Mouse (Mus musculus): ENCODE data around the gene Tex9. TPM values are rescaled to one million over a fixed set of nuclear protein-coding genes. Genes with fewer than 3 reads are reported as not detected.

Tex9 gene
- polyA plus RNA-seq, 1 experiment from 2014 or later = 48.7 TPM

- Histone ChIP-seq H3K4me3 (no peak overlapping the region), H3K36me3 (no peaks in the 10 kb centered on the region), H3K27me3 (replicated peaks) (no peaks in the 10 kb centered on the region), H3K27ac (no peak overlapping the region), H3K4me1 (peaks cover 8% of the 10 kb centered on the region; the same call in 1 of the 2 replicates), H3K9ac (no peak overlapping the region), H3K9me3 (no peaks in the 10 kb centered on the region), H3K4me2 (replicated peaks) (no peak overlapping the region)
- 62% methylated on average over 11 of the region's 11 CpGs for WGBS
- no peak for ATAC-seq (ENCODE audit: low FRiP score, low read depth)
Measured at GRCm38 (mm10) chr9:72425300-72425850, 66.6 kb downstream of the Tex9 start.

GRCm38 (mm10) chr9:72422753-72423152, 69.3 kb downstream of the Tex9 start:
- H3K4me2 ChIP-seq (replicated peaks) = no peak overlapping the region
- H3K4me1 ChIP-seq = peaks cover 8% of the 10 kb centered on the region; the same call in 1 of the 2 replicates
- no peak overlapping the region for H3K9ac ChIP-seq
- H3K9me3 ChIP-seq = no peaks in the 10 kb centered on the region
- no peaks in the 10 kb centered on the region for H3K27me3 ChIP-seq (replicated peaks)
- 88% methylated on average over 2 of the region's 2 CpGs for WGBS
- H3K27ac ChIP-seq = no peak overlapping the region
- no peaks in the 10 kb centered on the region for H3K36me3 ChIP-seq
- no peak for ATAC-seq (ENCODE audit: low FRiP score, low read depth)
- no peak overlapping the region for H3K4me3 ChIP-seq

GRCm38 (mm10) chr9:72422284-72422683, 69.7 kb downstream of the Tex9 start:
- H3K9ac ChIP-seq = no peak overlapping the region
- H3K36me3 ChIP-seq = no peaks in the 10 kb centered on the region
- no peaks in the 10 kb centered on the region for H3K27me3 ChIP-seq (replicated peaks)
- no peak overlapping the region for H3K27ac ChIP-seq
- 52% methylated on average over 11 of the region's 11 CpGs for WGBS
- no peak overlapping the region for H3K4me3 ChIP-seq
- H3K9me3 ChIP-seq = no peaks in the 10 kb centered on the region
- no peak for ATAC-seq (ENCODE audit: low FRiP score, low read depth)
- H3K4me2 ChIP-seq (replicated peaks) = no peak overlapping the region
- H3K4me1 ChIP-seq = peaks cover 8% of the 10 kb centered on the region; the same call in 1 of the 2 replicates

GRCm38 (mm10) chr9:72420490-72420889, 71.5 kb downstream of the Tex9 start:
- Histone ChIP-seq H3K4me2 (replicated peaks) (no peak overlapping the region), H3K36me3 (no peaks in the 10 kb centered on the region), H3K9me3 (no peaks in the 10 kb centered on the region), H3K9ac (no peak overlapping the region), H3K27ac (no peak overlapping the region), H3K4me1 (peaks cover 8% of the 10 kb centered on the region; the same call in 1 of the 2 replicates), H3K4me3 (no peak overlapping the region), H3K27me3 (replicated peaks) (no peaks in the 10 kb centered on the region)
- WGBS = 87% methylated on average over 3 of the region's 3 CpGs
- no peak for ATAC-seq (ENCODE audit: low FRiP score, low read depth)

GRCm38 (mm10) chr9:72418443-72418842, 73.6 kb downstream of the Tex9 start:
- Histone ChIP-seq H3K4me2 (replicated peaks) (no peak overlapping the region), H3K9me3 (no peaks in the 10 kb centered on the region), H3K4me3 (no peak overlapping the region), H3K36me3 (no peaks in the 10 kb centered on the region), H3K27ac (no peak overlapping the region), H3K9ac (no peak overlapping the region), H3K27me3 (replicated peaks) (no peaks in the 10 kb centered on the region), H3K4me1 (peaks cover 8% of the 10 kb centered on the region; the same call in 1 of the 2 replicates)
- 86% methylated on average over 3 of the region's 3 CpGs for WGBS
- ATAC-seq (ENCODE audit: low FRiP score, low read depth) = no peak

- H3K4me2 ChIP-seq (replicated peaks) = no peak overlapping the region
- H3K9ac ChIP-seq = no peak overlapping the region
- H3K9me3 ChIP-seq = no peaks in the 10 kb centered on the region
- no peaks in the 10 kb centered on the region for H3K36me3 ChIP-seq
- no peak for ATAC-seq (ENCODE audit: low FRiP score, low read depth)
- H3K4me3 ChIP-seq = no peak overlapping the region
- no peaks in the 10 kb centered on the region for H3K27me3 ChIP-seq (replicated peaks)
- H3K4me1 ChIP-seq = peaks cover 5% of the 10 kb centered on the region
- 88% methylated on average over 2 of the region's 2 CpGs for WGBS
- H3K27ac ChIP-seq = no peak overlapping the region
Measured at GRCm38 (mm10) chr9:72411746-72412145, 80.3 kb downstream of the Tex9 start.

- ATAC-seq (ENCODE audit: low FRiP score, low read depth) = no peak
- no peak overlapping the region for H3K27ac ChIP-seq
Measured at GRCm38 (mm10) chr9:72409381-72410225, 82.4 kb downstream of the Tex9 start.

GRCm38 (mm10) chr9:72408131-72408586, 83.9 kb downstream of the Tex9 start:
- WGBS = 15% methylated on average over 12 of the region's 12 CpGs
- no peak overlapping the region for H3K4me3 ChIP-seq
- no peak overlapping the region for H3K27ac ChIP-seq
- ATAC-seq (ENCODE audit: low FRiP score, low read depth) = peak; percentile 82
- peaks cover 5% of the 10 kb centered on the region for H3K4me1 ChIP-seq
- no peaks in the 10 kb centered on the region for H3K9me3 ChIP-seq
- H3K9ac ChIP-seq = peak overlapping the region; percentile 9; the same call in 1 of the 2 replicates
- no peaks in the 10 kb centered on the region for H3K27me3 ChIP-seq (replicated peaks)
- H3K36me3 ChIP-seq = no peaks in the 10 kb centered on the region
- H3K4me2 ChIP-seq (replicated peaks) = peak overlapping the region; percentile 48

More at GRCm38 (mm10) chr9:72409381-72410225, 82.4 kb downstream of the Tex9 start:
- Histone ChIP-seq H3K36me3 (no peaks in the 10 kb centered on the region), H3K4me3 (no peak overlapping the region), H3K9me3 (no peaks in the 10 kb centered on the region), H3K9ac (no peak overlapping the region), H3K4me2 (replicated peaks) (no peak overlapping the region), H3K27me3 (replicated peaks) (no peaks in the 10 kb centered on the region), H3K4me1 (peaks cover 5% of the 10 kb centered on the region)
- 63% methylated on average over 15 of the region's 15 CpGs for WGBS

- H3K9ac ChIP-seq = no peak overlapping the region
- H3K27me3 ChIP-seq (replicated peaks) = no peaks in the 10 kb centered on the region
- no peaks in the 10 kb centered on the region for H3K36me3 ChIP-seq
- H3K27ac ChIP-seq = no peak overlapping the region
- ATAC-seq (ENCODE audit: low FRiP score, low read depth) = no peak
- H3K9me3 ChIP-seq = no peaks in the 10 kb centered on the region
- H3K4me2 ChIP-seq (replicated peaks) = no peak overlapping the region
- H3K4me1 ChIP-seq = peaks cover 5% of the 10 kb centered on the region
- H3K4me3 ChIP-seq = no peak overlapping the region
- 95% methylated on average over 9 of the region's 9 CpGs for WGBS
Measured at GRCm38 (mm10) chr9:72405882-72406638, 86.0 kb downstream of the Tex9 start.

GRCm38 (mm10) chr9:72404934-72405333, 87.1 kb downstream of the Tex9 start:
- Histone ChIP-seq H3K4me3 (no peak overlapping the region), H3K36me3 (no peaks in the 10 kb centered on the region), H3K27ac (no peak overlapping the region), H3K4me1 (peaks cover 5% of the 10 kb centered on the region), H3K9me3 (no peaks in the 10 kb centered on the region), H3K27me3 (replicated peaks) (no peaks in the 10 kb centered on the region), H3K9ac (no peak overlapping the region), H3K4me2 (replicated peaks) (no peak overlapping the region)
- ATAC-seq (ENCODE audit: low FRiP score, low read depth) = no peak
- WGBS = 72% methylated on average over 3 of the region's 3 CpGs

GRCm38 (mm10) chr9:72404446-72404845, 87.6 kb downstream of the Tex9 start:
- Histone ChIP-seq H3K27ac (no peak overlapping the region), H3K4me1 (peaks cover 5% of the 10 kb centered on the region), H3K27me3 (replicated peaks) (no peaks in the 10 kb centered on the region), H3K9ac (no peak overlapping the region), H3K36me3 (no peaks in the 10 kb centered on the region), H3K4me2 (replicated peaks) (no peak overlapping the region), H3K4me3 (no peak overlapping the region), H3K9me3 (no peaks in the 10 kb centered on the region)
- no peak for ATAC-seq (ENCODE audit: low FRiP score, low read depth)
- WGBS = 90% methylated on average over 8 of the region's 8 CpGs

- Histone ChIP-seq H3K9me3 (no peaks in the 10 kb centered on the region), H3K4me2 (replicated peaks) (no peak overlapping the region), H3K36me3 (no peaks in the 10 kb centered on the region), H3K4me3 (no peak overlapping the region), H3K4me1 (peaks cover 3% of the 10 kb centered on the region; the same call in 1 of the 2 replicates), H3K9ac (no peak overlapping the region), H3K27ac (no peak overlapping the region), H3K27me3 (replicated peaks) (no peaks in the 10 kb centered on the region)
- WGBS = 73% methylated on average over 6 of the region's 6 CpGs
- ATAC-seq (ENCODE audit: low FRiP score, low read depth) = no peak
Measured at GRCm38 (mm10) chr9:72403421-72403820, 88.6 kb downstream of the Tex9 start.
